Mouse (Mus musculus): Measurements from ENCODE around the gene Ssr2. TPM values are rescaled to one million over a fixed set of nuclear protein-coding genes. Genes with fewer than 3 reads are reported as not detected.
"Not testable (repeated sequence)": the region's sequence is repeated elsewhere in the genome, so short reads cannot be mapped to it uniquely, and the experiment has no call there.

Ssr2 gene
- polyA plus RNA-seq, 1 experiment: 307 TPM

GRCm38 (mm10) chr3:88573810-88574209, 1.9 kb upstream of the Ssr2 start:
- TF ChIP-seq FLI1 (IDR thresholded peaks at IDR 0.05; ENCODE audit: low read length) (no peak), GATA1 (IDR thresholded peaks at IDR 0.05; ENCODE audit: borderline replicate concordance, low read length) (no peak)
- H3K27me3 ChIP-seq (replicated peaks): no peaks in the 10 kb centered on the region
- H3K4me1 ChIP-seq: peaks cover 15% of the 10 kb centered on the region
- no peak overlapping the region for H3K4me3 ChIP-seq (replicated peaks)
- H3K36me3 ChIP-seq (replicated peaks; ENCODE audit: low read length): peaks cover 17% of the 10 kb centered on the region
- H3K9me3 ChIP-seq: no peaks in the 10 kb centered on the region

- not testable (repeated sequence) for H3K4me3 ChIP-seq (replicated peaks); H3K27me3 ChIP-seq (replicated peaks); H3K9me3 ChIP-seq
- H3K36me3 ChIP-seq (replicated peaks; ENCODE audit: low read length): peaks cover 18% of the 10 kb centered on the region
- H3K4me1 ChIP-seq: peaks cover 34% of the 10 kb centered on the region
These were observed 2.2 kb downstream of the Ssr2 start for GRCm38 (mm10) chr3:88577846-88578245.

DNA sequence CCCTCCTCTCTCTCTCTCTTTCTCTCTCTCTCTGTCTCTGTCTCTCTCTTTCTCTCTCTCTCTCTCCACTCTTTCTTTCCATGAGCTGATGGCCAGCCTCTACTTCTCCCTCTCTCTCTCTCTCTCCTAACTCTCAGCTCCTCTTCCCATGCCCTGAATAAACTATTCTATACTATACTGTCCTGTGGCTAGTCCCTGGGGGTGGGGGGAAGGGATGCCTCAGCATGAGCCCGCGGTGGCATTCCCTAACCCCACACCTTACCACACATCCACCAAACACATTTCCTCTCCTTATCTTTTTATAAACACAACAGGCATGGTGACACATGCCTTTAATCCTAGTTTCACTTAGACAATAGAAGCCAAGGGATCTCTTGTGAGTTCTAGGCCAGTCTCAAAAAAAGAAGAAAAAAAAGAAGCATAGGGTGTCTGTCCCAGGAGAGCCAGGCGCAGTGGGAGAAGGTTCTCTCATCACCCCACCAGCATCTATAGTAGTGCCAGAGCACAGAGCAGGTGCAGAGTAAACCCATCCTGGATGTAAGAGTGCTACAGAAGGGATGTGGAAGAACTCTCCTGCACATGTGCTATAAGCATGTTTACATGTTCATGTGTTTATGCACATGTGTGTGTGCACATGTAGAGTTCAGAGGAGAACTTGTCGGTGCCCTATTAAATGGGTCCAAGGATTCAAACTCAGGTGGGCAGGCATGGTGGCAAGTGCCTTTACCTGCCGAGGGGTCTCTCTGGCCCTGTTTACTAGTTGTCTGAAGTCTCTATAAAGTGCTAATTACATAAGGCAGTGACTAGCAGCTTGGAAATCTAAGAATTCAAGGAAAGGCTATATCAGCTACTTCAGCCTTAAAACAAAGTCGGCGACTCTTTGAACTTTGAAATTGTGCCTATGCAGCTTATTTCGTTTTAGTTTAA, 3.1 kb downstream of the Ssr2 start:
- Histone ChIP-seq H3K27me3 (replicated peaks) (no peaks in the 10 kb centered on the region), H3K4me1 (peaks cover 40% of the 10 kb centered on the region), H3K4me3 (replicated peaks) (peak overlapping the region; percentile 94), H3K9me3 (no peaks in the 10 kb centered on the region), H3K36me3 (replicated peaks; ENCODE audit: low read length) (peaks cover 27% of the 10 kb centered on the region)
- no peak for TF ChIP-seq GATA1 (IDR thresholded peaks at IDR 0.05; ENCODE audit: borderline replicate concordance, low read length)
- no peak for TF ChIP-seq FLI1 (IDR thresholded peaks at IDR 0.05; ENCODE audit: low read length)

DNA sequence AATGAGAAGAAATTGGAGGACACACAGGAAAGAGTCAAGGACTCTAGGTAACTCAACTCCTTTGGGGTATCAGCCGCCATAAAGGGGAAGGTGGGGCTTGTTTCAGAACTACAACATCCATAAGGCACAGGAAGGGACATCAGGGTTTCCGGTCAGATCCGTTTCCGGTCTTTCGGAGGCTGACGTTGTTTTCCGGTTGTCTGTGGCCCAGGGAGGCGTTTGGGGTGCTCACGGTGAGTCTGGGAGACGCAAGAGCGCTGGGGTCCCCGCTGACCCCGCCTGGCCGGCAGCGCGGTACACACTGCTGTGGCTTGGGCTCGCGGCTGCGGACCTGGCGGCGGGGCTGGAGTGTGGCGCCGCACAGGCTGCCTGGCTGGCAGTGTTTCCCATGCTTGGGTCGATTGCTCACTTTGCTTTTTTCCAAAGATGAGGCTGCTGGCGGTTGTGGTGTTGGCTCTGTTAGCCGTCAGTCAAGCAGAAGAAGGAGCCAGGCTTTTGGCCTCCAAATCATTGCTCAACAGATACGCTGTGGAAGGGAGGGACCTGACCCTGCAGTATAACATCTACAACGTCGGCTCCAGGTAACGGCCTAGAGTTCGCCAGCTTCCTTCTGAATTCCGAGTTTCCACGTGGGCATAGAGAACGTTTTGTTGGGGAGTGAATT, 3.9 kb downstream of the Ssr2 start:
- peak; percentile 95 for TF ChIP-seq FLI1 (IDR thresholded peaks at IDR 0.05; ENCODE audit: low read length)
- TF ChIP-seq GATA1 (IDR thresholded peaks at IDR 0.05; ENCODE audit: borderline replicate concordance, low read length): no peak
- peak overlapping the region; percentile 94 for H3K4me3 ChIP-seq (replicated peaks)

DNA sequence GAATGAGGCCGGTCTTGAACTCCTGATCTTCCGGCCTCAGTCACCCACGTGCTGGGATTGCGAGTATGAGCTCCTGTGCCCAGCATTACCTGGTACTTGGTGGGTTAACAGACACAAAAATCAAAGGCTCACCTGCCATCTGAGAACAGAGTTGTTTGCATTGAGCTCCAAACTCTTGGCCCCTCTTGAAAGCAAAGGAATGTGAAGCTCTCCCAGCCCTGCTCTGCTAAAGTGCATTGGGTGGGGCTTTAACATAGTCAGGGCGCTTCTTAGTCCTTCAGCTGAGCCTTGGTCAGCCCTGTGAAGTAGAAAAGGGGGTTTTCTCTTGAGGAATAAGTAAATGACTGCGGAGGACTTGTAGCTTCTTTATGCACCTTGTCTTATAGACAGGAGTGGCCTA, 10.1 kb downstream of the Ssr2 start:
- H3K4me3 ChIP-seq (replicated peaks): no peak overlapping the region
- no peaks in the 10 kb centered on the region for H3K9me3 ChIP-seq
- H3K36me3 ChIP-seq (replicated peaks; ENCODE audit: low read length): peaks cover 70% of the 10 kb centered on the region
- TF ChIP-seq FLI1 (IDR thresholded peaks at IDR 0.05; ENCODE audit: low read length) (no peak), GATA1 (IDR thresholded peaks at IDR 0.05; ENCODE audit: borderline replicate concordance, low read length) (no peak)
- H3K4me1 ChIP-seq: peaks cover 12% of the 10 kb centered on the region
- no peaks in the 10 kb centered on the region for H3K27me3 ChIP-seq (replicated peaks)

More for the DNA sequence above, 3.9 kb downstream of the Ssr2 start:
- no peaks in the 10 kb centered on the region for H3K9me3 ChIP-seq
- peaks cover 38% of the 10 kb centered on the region for H3K4me1 ChIP-seq
- peaks cover 32% of the 10 kb centered on the region for H3K36me3 ChIP-seq (replicated peaks; ENCODE audit: low read length)
- no peaks in the 10 kb centered on the region for H3K27me3 ChIP-seq (replicated peaks)

DNA sequence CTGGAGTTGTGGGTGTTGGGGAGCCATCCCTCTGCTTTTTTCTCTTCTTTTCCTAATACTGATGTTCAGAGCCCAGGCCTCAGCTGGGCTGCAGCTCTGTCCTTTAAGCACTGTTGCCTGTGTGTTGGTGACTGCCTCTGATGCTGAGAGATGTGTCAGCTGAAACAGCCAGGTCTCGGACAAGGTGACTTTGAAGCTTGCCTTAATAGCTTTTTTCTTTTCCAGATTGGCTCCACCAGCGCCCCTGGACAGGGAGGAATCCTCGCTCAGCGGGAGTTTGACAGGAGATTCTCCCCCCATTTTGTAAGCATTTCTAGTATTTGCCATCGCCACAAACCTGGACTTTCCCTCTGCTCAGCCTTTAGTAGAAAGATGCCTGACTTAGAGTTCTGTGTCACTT, 11.0 kb downstream of the Ssr2 start:
- H3K4me1 ChIP-seq: peaks cover 12% of the 10 kb centered on the region
- H3K36me3 ChIP-seq (replicated peaks; ENCODE audit: low read length): peaks cover 70% of the 10 kb centered on the region
- no peak overlapping the region for H3K4me3 ChIP-seq (replicated peaks)
- H3K27me3 ChIP-seq (replicated peaks): no peaks in the 10 kb centered on the region
- H3K9me3 ChIP-seq: no peaks in the 10 kb centered on the region
- TF ChIP-seq FLI1 (IDR thresholded peaks at IDR 0.05; ENCODE audit: low read length) (no peak), GATA1 (IDR thresholded peaks at IDR 0.05; ENCODE audit: borderline replicate concordance, low read length) (no peak)

DNA sequence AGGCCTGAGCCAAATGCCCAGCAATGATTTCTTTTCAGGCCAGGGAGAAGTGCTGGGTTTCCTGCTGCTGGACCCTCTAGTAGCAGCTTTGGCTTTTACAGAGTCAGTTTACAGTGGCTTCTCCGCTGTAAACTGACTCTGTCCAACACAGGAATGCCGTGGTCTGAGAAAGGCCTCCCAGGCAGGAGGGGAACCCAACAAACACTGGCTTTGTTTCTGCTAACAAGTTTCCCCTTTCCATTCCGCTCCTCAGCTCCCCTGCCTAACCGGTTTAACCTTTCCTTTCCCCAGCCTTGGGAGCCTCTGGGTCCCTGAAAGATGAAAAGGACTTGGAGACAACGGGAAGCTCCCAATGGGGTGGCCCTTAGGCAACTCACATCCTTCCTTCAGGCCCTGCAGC, 14.6 kb downstream of the Ssr2 start:
- H3K36me3 ChIP-seq (replicated peaks; ENCODE audit: low read length): peaks cover 44% of the 10 kb centered on the region

GRCm38 (mm10) chr3:88591044-88591443, 15.4 kb downstream of the Ssr2 start:
- Histone ChIP-seq H3K9me3 (no peaks in the 10 kb centered on the region), H3K27me3 (replicated peaks) (no peaks in the 10 kb centered on the region), H3K4me1 (peaks cover 41% of the 10 kb centered on the region), H3K36me3 (replicated peaks; ENCODE audit: low read length) (peaks cover 36% of the 10 kb centered on the region), H3K4me3 (replicated peaks) (no peak overlapping the region)
- TF ChIP-seq GATA1 (IDR thresholded peaks at IDR 0.05; ENCODE audit: borderline replicate concordance, low read length): no peak
- TF ChIP-seq FLI1 (IDR thresholded peaks at IDR 0.05; ENCODE audit: low read length): no peak

More for the DNA sequence above, 14.6 kb downstream of the Ssr2 start:
- TF ChIP-seq FLI1 (IDR thresholded peaks at IDR 0.05; ENCODE audit: low read length) (no peak), GATA1 (IDR thresholded peaks at IDR 0.05; ENCODE audit: borderline replicate concordance, low read length) (no peak)
- Histone ChIP-seq H3K4me1 (peaks cover 39% of the 10 kb centered on the region), H3K4me3 (replicated peaks) (no peak overlapping the region), H3K9me3 (no peaks in the 10 kb centered on the region), H3K27me3 (replicated peaks) (no peaks in the 10 kb centered on the region)

- peaks cover 25% of the 10 kb centered on the region for H3K36me3 ChIP-seq (replicated peaks; ENCODE audit: low read length)
- peaks cover 45% of the 10 kb centered on the region for H3K4me1 ChIP-seq
- TF ChIP-seq GATA1 (IDR thresholded peaks at IDR 0.05; ENCODE audit: borderline replicate concordance, low read length) (no peak), FLI1 (IDR thresholded peaks at IDR 0.05; ENCODE audit: low read length) (no peak)
- no peaks in the 10 kb centered on the region for H3K27me3 ChIP-seq (replicated peaks)
- no peaks in the 10 kb centered on the region for H3K9me3 ChIP-seq
- H3K4me3 ChIP-seq (replicated peaks): peak overlapping the region; percentile 86
These were observed 16.5 kb downstream of the Ssr2 start for GRCm38 (mm10) chr3:88591950-88592731.

All from megakaryocyte, embryonic 14.5 days (primary cell).